Mouse (Mus musculus): Measurements from ENCODE around the gene Ccl19.
"Not testable (repeated sequence)": the region's sequence is repeated elsewhere in the genome, so short reads cannot be mapped to it uniquely, and the experiment has no call there.

Ccl19 gene

GRCm38 (mm10) chr4:42756477-42756876 lies at the start of gene Ccl19:
TSS of gene Ccl19 (minus strand) at chr4:42756577.
- not testable (repeated sequence) for DNase-seq (ENCODE audit: low spot score in 2 of 2)

- DNase-seq (ENCODE audit: low spot score in 2 of 2): not testable (repeated sequence)
These were observed 17.5 kb upstream of the Ccl19 start, which contains the start of gene Ccl21a for GRCm38 (mm10) chr4:42773893-42774292. TSS of gene Ccl21a (minus strand) at chr4:42773993.

- not testable (repeated sequence) for DNase-seq (ENCODE audit: low spot score in 2 of 2)
These were observed 21.1 kb downstream of the Ccl19 start, which contains the start of gene 4930578G10Rik for GRCm38 (mm10) chr4:42735245-42735644. TSS of gene 4930578G10Rik (plus strand) at chr4:42735545.

Data from right cerebral cortex, postnatal 10 days (tissue).